8 mouse cellular contexts compared by ENCODE assay signal in the genomic region with DNA sequence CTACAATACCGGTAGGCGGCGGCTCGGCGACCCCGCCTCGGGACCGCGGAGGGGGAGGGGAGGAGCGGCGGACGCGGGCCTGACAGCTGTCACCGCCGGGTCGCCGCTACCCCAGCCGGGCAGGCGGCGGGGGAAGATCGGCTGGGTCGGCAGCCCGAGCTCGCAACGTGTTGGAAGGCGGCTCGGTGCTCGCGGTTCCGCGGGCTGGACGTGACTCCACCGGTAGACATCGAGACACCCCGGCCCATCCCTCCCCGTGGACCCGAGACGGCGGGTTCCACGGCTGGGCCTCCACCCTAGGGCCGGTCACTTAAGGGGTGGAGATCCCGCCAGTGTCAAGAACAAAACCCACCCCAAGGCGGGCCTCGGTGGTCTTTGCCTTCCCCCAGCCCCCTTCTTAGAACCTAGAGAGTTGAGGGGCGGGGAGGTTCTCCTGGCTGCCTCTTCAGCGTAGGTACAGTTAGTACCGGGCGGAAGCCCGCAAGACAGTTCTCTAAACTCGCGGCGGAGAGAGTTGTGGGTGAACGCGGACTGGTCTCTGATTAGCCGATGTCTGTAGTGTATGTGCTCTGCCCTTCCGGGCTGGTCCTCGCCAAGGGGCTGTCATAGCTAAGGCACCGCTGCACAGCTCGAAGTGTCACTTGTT. TPM values are rescaled to one million over a fixed set of nuclear protein-coding genes. Genes with fewer than 3 reads are reported as not detected.
DNase-seq lines count a peak whose midpoint lies in the region; ATAC-seq and TF ChIP-seq lines count a peak whose summit lies in the region.

No protein-coding gene starts in this region.

- peaks cover 52% of the 10 kb centered on the region for H3K4me1 ChIP-seq in G1E (ENCODE audit: insufficient read depth, low read depth, low read length)
- peaks cover 4% of the 10 kb centered on the region; the same call in 1 of the 2 replicates for H3K4me1 ChIP-seq in embryonic fibroblast, embryonic 13.5 days (ENCODE audit: control insufficient read depth, insufficient read depth, low read length)
- H3K4me1 ChIP-seq in liver, embryonic 16.5 days (ENCODE audit: control insufficient read depth, low read depth, low read length) = peaks cover 19% of the 10 kb centered on the region

- H3K27ac ChIP-seq in embryonic fibroblast, embryonic 13.5 days (ENCODE audit: insufficient read depth, low read length) = peak overlapping the region; percentile 36; the same call in 1 of the 2 replicates
- H3K27ac ChIP-seq in liver, embryonic 16.5 days (ENCODE audit: low read length) = peak overlapping the region; percentile 50

- WGBS in liver, embryonic 16.5 days (ENCODE audit: insufficient replicate concordance) = under 1% methylated on average over 46 of the region's 59 CpGs

- DNase-seq in cerebellum, adult 9-10 months = peak; percentile 34
- DNase-seq in cerebellum, adult 8-10 months = no peak
- DNase-seq in G1E (ENCODE audit: low spot score) = peak; percentile 57
- peak; percentile 72 for DNase-seq in induced T-regulatory cell, adult 2 months (ENCODE audit: low read depth)
- peak; percentile 31 to 40 for DNase-seq in natural killer cell, adult 2 months (ENCODE audit: low spot score in 2 of 2)
- DNase-seq in ovary, postnatal 14 days (ENCODE audit: low spot score) = no peak

- H3K4me2 ChIP-seq in liver, embryonic 16.5 days (ENCODE audit: low read depth, low read length) = peak overlapping the region; percentile 87

- no peaks in the 10 kb centered on the region for H3K9me3 ChIP-seq in G1E (replicated peaks)
- no peaks in the 10 kb centered on the region for H3K9me3 ChIP-seq in liver, embryonic 16.5 days (replicated peaks; ENCODE audit: control insufficient read depth, low read length)

- no peaks in the 10 kb centered on the region for H3K27me3 ChIP-seq in G1E (ENCODE audit: insufficient read depth, low read length)
- H3K27me3 ChIP-seq in liver, embryonic 16.5 days (ENCODE audit: control insufficient read depth, insufficient read depth, low read depth, low read length) = no peaks in the 10 kb centered on the region

- H3K9ac ChIP-seq in liver, embryonic 16.5 days (ENCODE audit: low read depth, low read length) = peak overlapping the region; percentile 80

- H3K36me3 ChIP-seq in G1E (replicated peaks) = peaks cover 26% of the 10 kb centered on the region
- no peaks in the 10 kb centered on the region for H3K36me3 ChIP-seq in liver, embryonic 16.5 days (ENCODE audit: control insufficient read depth, insufficient read depth)

- ATAC-seq in G1E (ENCODE audit: extremely low read depth, insufficient number of reproducible peaks, low FRiP score, poor library complexity, severe bottlenecking) = peak; percentile 36
- ATAC-seq in liver, embryonic 16.5 days (ENCODE audit: low read depth) = peak; percentile 55

- peak overlapping the region; percentile 99 for H3K4me3 ChIP-seq in G1E (ENCODE audit: low read depth, low read length)
- H3K4me3 ChIP-seq in embryonic fibroblast, embryonic 13.5 days (ENCODE audit: insufficient read depth, low read length) = peak overlapping the region; percentile 87
- peak overlapping the region; percentile 86 for H3K4me3 ChIP-seq in liver, embryonic 16.5 days (ENCODE audit: low read depth, low read length)

- 0 out of 2 replicates have a peak, but pooled peaks have one; percentile 12 for TF ChIP-seq POLR2A in embryonic fibroblast, embryonic 13.5 days (IDR thresholded peaks at IDR 0.05; ENCODE audit: low read depth, low read length)

- no peak for TF ChIP-seq CTCF in G1E (IDR thresholded peaks at IDR 0.05; ENCODE audit: low read depth, low read length)
- no peak for TF ChIP-seq CTCF in embryonic fibroblast, embryonic 13.5 days (IDR thresholded peaks at IDR 0.05; ENCODE audit: borderline replicate concordance, insufficient read depth, low read length)

RNA-seq across cellular contexts. Expression of a gene that starts 3.5 kb away (rescaled TPM):
- total RNA-seq in G1E (2014; fragmentation: Nextera tagmentation) (42.0 and 48.3 TPM in 2 replicates), G1E (2017) (75.2 and 79.4 TPM in 2 replicates)
- 3.6 and 4.4 TPM in 2 replicates for polyA plus RNA-seq in G1E (2012)
- polyA plus RNA-seq in embryonic fibroblast, embryonic 13.5 days (2011; ENCODE audit: insufficient read length, low read depth, missing spikeins) = 37.7 and 49.3 TPM in 2 replicates
- 13.6 and 13.9 TPM in 2 replicates for polyA plus RNA-seq in liver, embryonic 16.5 days (2015; fragmentation: Nextera tagmentation; extraction: Ambion mirVana)

RNA-seq across cellular contexts. Expression of a gene that starts 9.0 kb away (rescaled TPM):
- total RNA-seq in G1E (2014; fragmentation: Nextera tagmentation) (0.29 TPM in 1 of 2 replicates, not detected in the other), G1E (2017) (0.33 and 0.41 TPM in 2 replicates)
- polyA plus RNA-seq in G1E (2012) = not detected in 2 replicates
- polyA plus RNA-seq in embryonic fibroblast, embryonic 13.5 days (2011; ENCODE audit: insufficient read length, low read depth, missing spikeins) = 6.2 and 10.4 TPM in 2 replicates
- polyA plus RNA-seq in liver, embryonic 16.5 days (2015; fragmentation: Nextera tagmentation; extraction: Ambion mirVana) = 0.61 and 0.64 TPM in 2 replicates

Comparison
In these comparisons a context has a peak if more than half of its experiments do, and no peak if none do; other contexts are left out.
1. DNase-seq: peak in cerebellum, adult 9-10 months (single experiment), G1E (single experiment), induced T-regulatory cell, adult 2 months (single experiment) and natural killer cell, adult 2 months (2 of 2); none in cerebellum, adult 8-10 months (single experiment) and ovary, postnatal 14 days (single experiment).
2. Peak in every context shown above with its lines, with median percentiles within 50 percentile points of each other: H3K4me3 ChIP-seq.